Mouse (Mus musculus): ENCODE results near the gene Snx22.

GRCm38 (mm10) chr9:66020601-66021000 is 48.9 kb downstream of the Snx22 start:
- TF ChIP-seq GATA1 (IDR thresholded peaks at IDR 0.05; ENCODE audit: borderline replicate concordance, low read length) (no peak), FLI1 (IDR thresholded peaks at IDR 0.05; ENCODE audit: low read length) (no peak)

Measured in megakaryocyte, embryonic 14.5 days (primary cell).